Mouse (Mus musculus): ENCODE measurements at regions not wholly inside any gene's neighbourhood (a gene's known extent, or its start where the extent isn't known, plus 50 kb on each side); places are given as distances from the start of the nearest gene placed in this dataset.

GRCm38 (mm10) chr8:18346248-18346647 is 631.8 kb downstream of the Defb40 start:
- Histone ChIP-seq H3K27ac (replicated peaks; ENCODE audit: low read depth, low read length) (no peak overlapping the region), H3K4me3 (replicated peaks; ENCODE audit: low read depth, low read length) (no peak overlapping the region), H3K9ac (replicated peaks; ENCODE audit: low read length) (no peak overlapping the region), H3K4me1 (ENCODE audit: control insufficient read depth, insufficient read depth, low read length) (no peaks in the 10 kb centered on the region), H3K27me3 (ENCODE audit: control insufficient read depth, insufficient read depth, low read length) (no peaks in the 10 kb centered on the region), H3K4me2 (ENCODE audit: low read length) (no peak overlapping the region), H3K9me3 (ENCODE audit: control insufficient read depth, low read length) (no peaks in the 10 kb centered on the region), H3K36me3 (ENCODE audit: control insufficient read depth, insufficient read depth, low read length) (no peaks in the 10 kb centered on the region)
- ATAC-seq (ENCODE audit: low FRiP score, low TSS enrichment) (no peak), DNase-seq (no peak)
- whole genome bisulfite sequencing, result 69% methylated on average over 4 of the region's 4 CpGs

GRCm38 (mm10) chr8:18345322-18345721 is 632.7 kb downstream of the Defb40 start:
- Histone ChIP-seq H3K27me3 (ENCODE audit: control insufficient read depth, insufficient read depth, low read length) (no peaks in the 10 kb centered on the region), H3K4me2 (ENCODE audit: low read length) (no peak overlapping the region), H3K9me3 (ENCODE audit: control insufficient read depth, low read length) (no peaks in the 10 kb centered on the region), H3K4me1 (ENCODE audit: control insufficient read depth, insufficient read depth, low read length) (no peaks in the 10 kb centered on the region), H3K9ac (replicated peaks; ENCODE audit: low read length) (no peak overlapping the region), H3K36me3 (ENCODE audit: control insufficient read depth, insufficient read depth, low read length) (no peaks in the 10 kb centered on the region), H3K4me3 (replicated peaks; ENCODE audit: low read depth, low read length) (no peak overlapping the region), H3K27ac (replicated peaks; ENCODE audit: low read depth, low read length) (no peak overlapping the region)
- 25% methylated on average over 6 of the region's 6 CpGs for WGBS
- ATAC-seq (ENCODE audit: low FRiP score, low TSS enrichment) (peak; percentile 82; the same call in 1 of the 2 replicates), DNase-seq (peak; percentile 89)

DNA sequence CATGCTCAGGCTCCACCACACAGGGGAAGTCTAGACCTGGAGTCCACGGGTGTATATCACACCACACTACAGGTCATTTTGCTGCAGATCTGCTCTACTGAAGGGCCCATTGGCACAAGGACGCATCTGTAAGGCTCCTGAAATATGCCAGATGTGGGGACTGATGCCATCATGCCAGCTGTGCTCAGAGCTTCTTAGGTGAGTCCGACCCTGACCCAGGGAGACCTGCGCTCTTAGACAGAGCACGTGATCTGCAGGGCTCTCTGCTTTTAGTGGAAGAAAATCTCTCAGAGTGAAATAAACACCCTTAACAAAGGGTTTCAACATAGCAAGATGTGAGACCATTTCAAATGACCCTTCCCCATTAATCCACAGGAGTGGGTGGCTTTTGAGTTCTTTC is 633.2 kb downstream of the Defb40 start:
- no peak overlapping the region for H3K4me3 ChIP-seq (replicated peaks; ENCODE audit: low read depth, low read length)
- DNase-seq (no peak), ATAC-seq (ENCODE audit: low FRiP score, low TSS enrichment) (no peak)
- no peak overlapping the region for H3K4me2 ChIP-seq (ENCODE audit: low read length)
- H3K36me3 ChIP-seq (ENCODE audit: control insufficient read depth, insufficient read depth, low read length), result no peaks in the 10 kb centered on the region
- H3K9ac ChIP-seq (replicated peaks; ENCODE audit: low read length), result no peak overlapping the region
- H3K27me3 ChIP-seq (ENCODE audit: control insufficient read depth, insufficient read depth, low read length), result no peaks in the 10 kb centered on the region
- H3K4me1 ChIP-seq (ENCODE audit: control insufficient read depth, insufficient read depth, low read length), result no peaks in the 10 kb centered on the region
- no peak overlapping the region for H3K27ac ChIP-seq (replicated peaks; ENCODE audit: low read depth, low read length)
- WGBS, result 86% methylated on average over 5 of the region's 5 CpGs
- H3K9me3 ChIP-seq (ENCODE audit: control insufficient read depth, low read length), result no peaks in the 10 kb centered on the region

DNA sequence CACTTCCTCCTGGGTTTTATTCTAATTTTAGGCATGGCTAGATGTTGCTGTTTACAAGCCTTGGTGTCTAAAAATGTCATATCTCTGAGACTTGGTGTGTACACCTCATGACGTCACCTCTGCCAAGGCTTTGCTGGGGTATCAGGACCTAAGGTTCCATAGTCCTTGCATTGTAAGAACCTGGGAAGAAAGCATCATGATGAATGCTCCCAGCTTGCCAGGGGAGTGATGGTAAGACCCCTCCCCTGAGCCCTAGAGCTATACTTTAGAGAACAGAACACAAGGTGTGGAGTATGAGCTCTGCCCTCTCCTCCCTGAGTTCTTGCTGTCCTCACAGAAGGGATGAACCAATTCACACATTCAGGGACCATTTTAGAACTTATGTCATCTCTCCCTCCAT is 642.5 kb downstream of the Defb40 start:
- no peak for DNase-seq
- Histone ChIP-seq H3K36me3 (ENCODE audit: control insufficient read depth, insufficient read depth, low read length) (no peaks in the 10 kb centered on the region), H3K4me2 (ENCODE audit: low read length) (no peak overlapping the region), H3K4me3 (replicated peaks; ENCODE audit: low read depth, low read length) (no peak overlapping the region), H3K27me3 (ENCODE audit: control insufficient read depth, insufficient read depth, low read length) (no peaks in the 10 kb centered on the region), H3K9me3 (ENCODE audit: control insufficient read depth, low read length) (no peaks in the 10 kb centered on the region), H3K27ac (replicated peaks; ENCODE audit: low read depth, low read length) (no peak overlapping the region), H3K4me1 (ENCODE audit: control insufficient read depth, insufficient read depth, low read length) (no peaks in the 10 kb centered on the region), H3K9ac (replicated peaks; ENCODE audit: low read length) (no peak overlapping the region)
- no peak for ATAC-seq (ENCODE audit: low FRiP score, low TSS enrichment)
- 95% methylated on average over 1 of the region's 1 CpGs for WGBS

DNA sequence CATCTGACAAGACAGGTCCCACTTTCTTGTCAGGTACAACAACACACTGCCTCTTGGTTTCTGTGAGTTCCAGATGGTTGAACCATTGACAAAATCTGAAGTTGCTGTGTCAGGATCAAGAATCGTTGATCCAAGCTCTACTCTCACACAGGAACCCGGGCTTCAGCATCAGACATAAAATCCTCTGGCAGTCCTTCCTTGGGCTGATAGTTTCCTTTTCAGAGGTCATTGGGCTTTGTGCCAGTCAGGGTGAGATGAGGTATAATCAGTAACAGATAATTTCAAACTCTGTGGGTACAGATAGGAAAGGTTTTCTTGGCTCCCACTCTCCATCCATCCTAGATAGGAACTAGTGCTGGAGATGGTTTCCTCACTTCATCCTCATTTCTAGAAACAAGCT is 649.5 kb downstream of the Defb40 start:
- 88% methylated on average over 2 of the region's 2 CpGs for WGBS
- ATAC-seq (ENCODE audit: low FRiP score, low TSS enrichment), result no peak
- no peaks in the 10 kb centered on the region for H3K36me3 ChIP-seq (ENCODE audit: control insufficient read depth, insufficient read depth, low read length)
- no peaks in the 10 kb centered on the region for H3K9me3 ChIP-seq (ENCODE audit: control insufficient read depth, low read length)
- H3K4me1 ChIP-seq (ENCODE audit: control insufficient read depth, insufficient read depth, low read length), result no peaks in the 10 kb centered on the region
- H3K27ac ChIP-seq (replicated peaks; ENCODE audit: low read depth, low read length), result no peak overlapping the region
- H3K27me3 ChIP-seq (ENCODE audit: control insufficient read depth, insufficient read depth, low read length), result no peaks in the 10 kb centered on the region
- no peak overlapping the region for H3K9ac ChIP-seq (replicated peaks; ENCODE audit: low read length)
- no peak overlapping the region for H3K4me3 ChIP-seq (replicated peaks; ENCODE audit: low read depth, low read length)
- no peak overlapping the region for H3K4me2 ChIP-seq (ENCODE audit: low read length)
- DNase-seq, result no peak

DNA sequence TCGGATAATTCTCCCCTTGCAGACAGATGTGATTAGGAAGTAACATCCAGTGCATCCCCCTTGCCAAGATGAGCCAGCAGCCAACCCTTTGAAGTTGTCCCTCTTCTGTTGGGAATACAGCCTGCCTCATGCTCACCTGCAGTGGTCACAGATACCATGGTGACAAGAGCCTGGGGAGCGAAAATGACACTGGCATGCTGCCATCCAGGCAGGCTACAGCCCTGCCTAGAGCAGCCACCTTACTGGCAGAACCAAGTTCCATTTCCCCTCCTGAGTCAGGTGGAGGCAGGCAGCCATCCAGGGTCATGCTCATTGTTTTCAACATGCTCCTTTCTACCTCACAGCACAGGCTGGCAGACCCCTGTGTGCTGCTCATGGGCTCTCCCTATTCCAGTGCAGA is 661.6 kb downstream of the Defb40 start:
- no peaks in the 10 kb centered on the region for H3K36me3 ChIP-seq (ENCODE audit: control insufficient read depth, insufficient read depth, low read length)

DNA sequence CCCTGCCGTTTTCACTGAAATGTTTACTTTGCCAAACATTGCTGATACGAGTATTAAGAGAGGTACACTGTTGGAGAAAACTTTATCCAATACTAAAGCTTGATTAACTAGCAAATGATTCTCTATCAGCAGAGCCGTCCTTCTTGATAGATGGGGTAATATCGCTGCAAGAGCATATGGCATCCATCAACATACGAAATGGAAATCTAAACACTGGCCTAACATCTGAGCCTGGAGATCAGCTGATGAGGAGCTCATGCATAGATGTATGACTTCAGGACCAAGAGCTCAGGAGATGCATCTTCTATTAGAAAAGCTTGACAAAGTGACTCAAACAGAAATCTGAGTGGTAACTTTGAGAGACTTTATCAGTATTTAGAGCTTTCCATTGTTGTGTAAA is 666.5 kb downstream of the Defb40 start:
- Histone ChIP-seq H3K9me3 (ENCODE audit: control insufficient read depth, low read length) (no peaks in the 10 kb centered on the region), H3K4me2 (ENCODE audit: low read length) (no peak overlapping the region), H3K4me1 (ENCODE audit: control insufficient read depth, insufficient read depth, low read length) (no peaks in the 10 kb centered on the region), H3K27me3 (ENCODE audit: control insufficient read depth, insufficient read depth, low read length) (no peaks in the 10 kb centered on the region), H3K4me3 (replicated peaks; ENCODE audit: low read depth, low read length) (no peak overlapping the region), H3K9ac (replicated peaks; ENCODE audit: low read length) (no peak overlapping the region), H3K36me3 (ENCODE audit: control insufficient read depth, insufficient read depth, low read length) (no peaks in the 10 kb centered on the region), H3K27ac (replicated peaks; ENCODE audit: low read depth, low read length) (no peak overlapping the region)
- 71% methylated on average over 5 of the region's 5 CpGs for WGBS
- ATAC-seq (ENCODE audit: low FRiP score, low TSS enrichment) (no peak), DNase-seq (no peak)

More for the DNA sequence above, 661.6 kb downstream of the Defb40 start:
- DNase-seq, result peak; percentile 26
- Histone ChIP-seq H3K27me3 (ENCODE audit: control insufficient read depth, insufficient read depth, low read length) (no peaks in the 10 kb centered on the region), H3K4me2 (ENCODE audit: low read length) (no peak overlapping the region), H3K9ac (replicated peaks; ENCODE audit: low read length) (no peak overlapping the region), H3K4me1 (ENCODE audit: control insufficient read depth, insufficient read depth, low read length) (no peaks in the 10 kb centered on the region), H3K27ac (replicated peaks; ENCODE audit: low read depth, low read length) (no peak overlapping the region), H3K4me3 (replicated peaks; ENCODE audit: low read depth, low read length) (no peak overlapping the region), H3K9me3 (ENCODE audit: control insufficient read depth, low read length) (no peaks in the 10 kb centered on the region)
- no peak for ATAC-seq (ENCODE audit: low FRiP score, low TSS enrichment)
- WGBS, result 60% methylated on average over 2 of the region's 2 CpGs

- H3K27ac ChIP-seq (replicated peaks; ENCODE audit: low read depth, low read length), result no peak overlapping the region
- no peaks in the 10 kb centered on the region for H3K36me3 ChIP-seq (ENCODE audit: control insufficient read depth, insufficient read depth, low read length)
- DNase-seq (no peak), ATAC-seq (ENCODE audit: low FRiP score, low TSS enrichment) (no peak)
- H3K9ac ChIP-seq (replicated peaks; ENCODE audit: low read length), result no peak overlapping the region
- H3K4me2 ChIP-seq (ENCODE audit: low read length), result no peak overlapping the region
- no peaks in the 10 kb centered on the region for H3K4me1 ChIP-seq (ENCODE audit: control insufficient read depth, insufficient read depth, low read length)
- WGBS, result 42% methylated on average over 1 of the region's 1 CpGs
- H3K4me3 ChIP-seq (replicated peaks; ENCODE audit: low read depth, low read length), result no peak overlapping the region
- H3K9me3 ChIP-seq (ENCODE audit: control insufficient read depth, low read length), result no peaks in the 10 kb centered on the region
- H3K27me3 ChIP-seq (ENCODE audit: control insufficient read depth, insufficient read depth, low read length), result no peaks in the 10 kb centered on the region
Observed at GRCm38 (mm10) chr8:18310927-18311326, 667.1 kb downstream of the Defb40 start.

DNA sequence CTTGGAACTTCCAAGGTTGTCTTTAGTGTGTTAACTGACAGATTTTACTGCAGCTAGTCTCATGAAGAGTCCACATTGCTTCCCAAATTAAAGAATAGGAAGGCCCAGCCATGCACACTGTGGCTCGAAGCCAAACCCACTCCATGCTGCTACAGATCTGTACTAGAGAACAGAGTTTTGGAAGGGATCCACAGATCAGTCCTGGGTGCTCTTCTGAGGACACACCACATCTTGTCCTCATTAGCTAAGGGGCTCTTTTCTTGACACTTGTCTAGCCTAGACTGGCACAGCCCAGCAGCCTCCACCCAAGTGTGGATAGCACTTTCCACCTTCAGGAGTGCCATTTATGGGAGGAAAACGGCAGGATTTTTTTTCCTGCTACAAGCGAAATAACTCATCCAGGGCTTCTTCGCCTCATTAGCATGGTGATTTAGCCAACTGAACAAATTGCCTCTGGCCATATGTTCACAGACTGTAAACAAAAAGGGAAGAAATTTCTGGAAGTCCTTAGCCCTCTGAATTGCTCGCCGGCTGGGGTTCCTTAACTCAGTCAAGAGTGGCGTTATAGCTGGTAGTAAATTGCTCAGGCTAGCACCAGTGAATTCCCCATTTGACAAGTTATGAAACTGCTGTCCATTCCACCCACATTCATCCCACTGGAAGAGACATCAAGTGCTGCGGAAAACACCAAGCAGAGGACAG is 690.4 kb downstream of the Defb40 start:
- H3K4me1 ChIP-seq (ENCODE audit: control insufficient read depth, insufficient read depth, low read length), result no peaks in the 10 kb centered on the region
- H3K27ac ChIP-seq (replicated peaks; ENCODE audit: low read depth, low read length), result no peak overlapping the region
- H3K36me3 ChIP-seq (ENCODE audit: control insufficient read depth, insufficient read depth, low read length), result no peaks in the 10 kb centered on the region
- H3K9me3 ChIP-seq (ENCODE audit: control insufficient read depth, low read length), result no peaks in the 10 kb centered on the region; the same call in 1 of the 2 replicates
- H3K27me3 ChIP-seq (ENCODE audit: control insufficient read depth, insufficient read depth, low read length), result no peaks in the 10 kb centered on the region
- DNase-seq (peak; percentile 7), ATAC-seq (ENCODE audit: low FRiP score, low TSS enrichment) (no peak)
- H3K4me3 ChIP-seq (replicated peaks; ENCODE audit: low read depth, low read length), result no peak overlapping the region
- no peak overlapping the region for H3K9ac ChIP-seq (replicated peaks; ENCODE audit: low read length)
- no peak overlapping the region for H3K4me2 ChIP-seq (ENCODE audit: low read length)
- 91% methylated on average over 8 of the region's 8 CpGs for WGBS

Measured in midbrain, embryonic 14.5 days (tissue).